Mouse (Mus musculus): Measurements from ENCODE around the gene Creld1. TPM values are rescaled to one million over a fixed set of nuclear protein-coding genes. Genes with fewer than 3 reads are reported as not detected.

The Creld1 gene
- polyA plus RNA-seq, 1 experiment from 2014 or later: 14.0 TPM

DNA sequence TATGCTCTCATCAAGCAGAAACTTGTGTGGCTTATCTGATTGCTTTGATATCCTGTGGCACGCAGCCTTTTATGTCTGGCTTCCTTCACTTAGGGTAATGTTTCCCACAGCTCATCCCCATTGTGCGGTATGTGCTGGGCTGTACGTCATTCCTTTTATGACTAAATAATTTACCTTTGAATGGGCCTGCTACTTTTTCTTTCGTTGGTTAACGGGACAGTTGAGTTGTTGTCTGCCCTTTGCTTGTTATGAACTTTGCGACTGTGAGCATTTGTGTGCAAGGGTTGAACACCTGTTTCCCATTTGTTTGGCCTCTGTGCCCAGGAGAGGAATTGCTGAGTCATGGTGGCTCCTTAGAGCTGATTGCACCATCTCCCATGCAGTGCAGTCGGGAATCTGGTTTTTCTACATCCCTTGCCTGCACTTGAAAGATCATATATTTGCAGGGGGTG lies 4.1 kb downstream of the Creld1 start:
- peak overlapping the region; percentile 89 for H3K27ac ChIP-seq (ENCODE audit: low read depth)
- TF ChIP-seq EP300 (IDR thresholded peaks at IDR 0.05; ENCODE audit: low read depth) (no peak; the same call in 1 of the 2 replicates), CTCF (IDR thresholded peaks at IDR 0.05; ENCODE audit: low read depth) (no peak)
- H3K9ac ChIP-seq (replicated peaks): no peak overlapping the region
- H3K4me1 ChIP-seq (ENCODE audit: insufficient read depth): peaks cover 20% of the 10 kb centered on the region
- no peak overlapping the region for H3K4me2 ChIP-seq (ENCODE audit: low read depth, low read length)
- ATAC-seq: peak; percentile 17
- 34% methylated on average over 7 of the region's 7 CpGs for WGBS (ENCODE audit: insufficient replicate concordance)
- H3K4me3 ChIP-seq (ENCODE audit: low read depth, low read length): no peak overlapping the region
- H3K27me3 ChIP-seq (ENCODE audit: insufficient read depth, low read length): no peaks in the 10 kb centered on the region
- no peaks in the 10 kb centered on the region for H3K9me3 ChIP-seq (ENCODE audit: low read length)
- H3K36me3 ChIP-seq (replicated peaks; ENCODE audit: insufficient read depth, low read length): peaks cover 8% of the 10 kb centered on the region
- no peak for DNase-seq

DNA sequence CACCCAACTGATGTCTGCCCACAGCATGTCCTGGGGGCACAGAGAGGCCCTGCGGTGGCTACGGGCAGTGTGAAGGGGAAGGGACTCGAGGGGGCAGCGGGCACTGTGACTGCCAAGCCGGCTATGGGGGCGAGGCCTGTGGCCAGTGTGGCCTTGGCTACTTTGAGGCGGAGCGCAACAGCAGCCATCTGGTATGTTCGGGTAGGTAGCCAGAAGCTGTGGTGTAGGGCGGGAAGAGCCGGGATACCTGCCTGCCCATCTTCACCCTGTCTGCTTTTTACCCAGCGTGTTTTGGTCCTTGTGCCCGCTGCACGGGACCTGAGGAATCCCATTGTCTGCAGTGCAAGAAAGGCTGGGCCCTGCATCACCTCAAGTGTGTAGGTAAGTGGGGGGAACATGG lies 6.3 kb downstream of the Creld1 start:
- H3K4me2 ChIP-seq (ENCODE audit: low read depth, low read length): no peak overlapping the region
- peaks cover 8% of the 10 kb centered on the region for H3K4me1 ChIP-seq (ENCODE audit: insufficient read depth)
- no peak for TF ChIP-seq EP300 (IDR thresholded peaks at IDR 0.05; ENCODE audit: low read depth)
- TF ChIP-seq CTCF (IDR thresholded peaks at IDR 0.05; ENCODE audit: low read depth): no peak
- no peak overlapping the region for H3K9ac ChIP-seq (replicated peaks)
- ATAC-seq (no peak), DNase-seq (no peak)
- 86% methylated on average over 14 of the region's 14 CpGs for WGBS (ENCODE audit: insufficient replicate concordance)
- H3K36me3 ChIP-seq (replicated peaks; ENCODE audit: insufficient read depth, low read length): peaks cover 8% of the 10 kb centered on the region
- H3K27ac ChIP-seq (ENCODE audit: low read depth): no peak overlapping the region
- H3K9me3 ChIP-seq (ENCODE audit: low read length): no peaks in the 10 kb centered on the region
- no peak overlapping the region for H3K4me3 ChIP-seq (ENCODE audit: low read depth, low read length)
- no peaks in the 10 kb centered on the region for H3K27me3 ChIP-seq (ENCODE audit: insufficient read depth, low read length)

- TF ChIP-seq EP300 (IDR thresholded peaks at IDR 0.05; ENCODE audit: low read depth) (no peak), CTCF (IDR thresholded peaks at IDR 0.05; ENCODE audit: low read depth) (no peak)
- Histone ChIP-seq H3K4me1 (ENCODE audit: insufficient read depth) (peaks cover 12% of the 10 kb centered on the region), H3K36me3 (replicated peaks; ENCODE audit: insufficient read depth, low read length) (peaks cover 8% of the 10 kb centered on the region), H3K27ac (ENCODE audit: low read depth) (no peak overlapping the region), H3K4me3 (ENCODE audit: low read depth, low read length) (no peak overlapping the region), H3K9ac (replicated peaks) (no peak overlapping the region), H3K9me3 (ENCODE audit: low read length) (no peaks in the 10 kb centered on the region), H3K27me3 (ENCODE audit: insufficient read depth, low read length) (peaks cover 6% of the 10 kb centered on the region), H3K4me2 (ENCODE audit: low read depth, low read length) (no peak overlapping the region)
- ATAC-seq (no peak), DNase-seq (no peak)
- WGBS (ENCODE audit: insufficient replicate concordance): 77% methylated on average over 24 of the region's 24 CpGs
Observed at GRCm38 (mm10) chr6:113492101-113492864, 9.2 kb downstream of the Creld1 start.

GRCm38 (mm10) chr6:113494258-113494788 lies 11.2 kb downstream of the Creld1 start:
- peak overlapping the region; percentile 59; the same call in 1 of the 2 replicates for H3K27ac ChIP-seq (ENCODE audit: low read depth)
- peaks cover 6% of the 10 kb centered on the region for H3K27me3 ChIP-seq (ENCODE audit: insufficient read depth, low read length)
- ATAC-seq (peak; percentile 90), DNase-seq (peak; percentile 86)
- H3K4me3 ChIP-seq (ENCODE audit: low read depth, low read length): peak overlapping the region; percentile 39
- TF ChIP-seq EP300 (IDR thresholded peaks at IDR 0.05; ENCODE audit: low read depth): no peak
- peak; percentile 85 for TF ChIP-seq CTCF (IDR thresholded peaks at IDR 0.05; ENCODE audit: low read depth)
- peak overlapping the region; percentile 59 for H3K9ac ChIP-seq (replicated peaks)
- H3K4me1 ChIP-seq (ENCODE audit: insufficient read depth): peaks cover 12% of the 10 kb centered on the region
- 1% methylated on average over 54 of the region's 54 CpGs for WGBS (ENCODE audit: insufficient replicate concordance)
- H3K9me3 ChIP-seq (ENCODE audit: low read length): no peaks in the 10 kb centered on the region
- H3K4me2 ChIP-seq (ENCODE audit: low read depth, low read length): peak overlapping the region; percentile 66
- peaks cover 2% of the 10 kb centered on the region; the same call in 1 of the 2 replicates for H3K36me3 ChIP-seq (replicated peaks; ENCODE audit: insufficient read depth, low read length)

- Histone ChIP-seq H3K36me3 (replicated peaks; ENCODE audit: insufficient read depth, low read length) (peaks cover 2% of the 10 kb centered on the region; the same call in 1 of the 2 replicates), H3K27me3 (ENCODE audit: insufficient read depth, low read length) (peaks cover 7% of the 10 kb centered on the region), H3K4me2 (ENCODE audit: low read depth, low read length) (peak overlapping the region; percentile 66), H3K9ac (replicated peaks) (peak overlapping the region; percentile 59), H3K9me3 (ENCODE audit: low read length) (no peaks in the 10 kb centered on the region), H3K4me3 (ENCODE audit: low read depth, low read length) (peak overlapping the region; percentile 39), H3K4me1 (ENCODE audit: insufficient read depth) (peaks cover 12% of the 10 kb centered on the region), H3K27ac (ENCODE audit: low read depth) (no peak overlapping the region)
- ATAC-seq: no peak; the same call in 1 of the 2 replicates
- TF ChIP-seq CTCF (IDR thresholded peaks at IDR 0.05; ENCODE audit: low read depth): no peak
- DNase-seq: no peak
- WGBS (ENCODE audit: insufficient replicate concordance): 49% methylated on average over 28 of the region's 28 CpGs
Observed at GRCm38 (mm10) chr6:113495071-113495675, 12.1 kb downstream of the Creld1 start.

GRCm38 (mm10) chr6:113499346-113499745 lies 16.2 kb downstream of the Creld1 start:
- no peak for DNase-seq
- peaks cover 10% of the 10 kb centered on the region for H3K4me1 ChIP-seq (ENCODE audit: insufficient read depth)
- no peaks in the 10 kb centered on the region for H3K9me3 ChIP-seq (ENCODE audit: low read length)
- no peak overlapping the region for H3K4me2 ChIP-seq (ENCODE audit: low read depth, low read length)
- ATAC-seq: no peak
- no peaks in the 10 kb centered on the region for H3K36me3 ChIP-seq (replicated peaks; ENCODE audit: insufficient read depth, low read length)
- TF ChIP-seq CTCF (IDR thresholded peaks at IDR 0.05; ENCODE audit: low read depth) (no peak), EP300 (IDR thresholded peaks at IDR 0.05; ENCODE audit: low read depth) (no peak)
- WGBS (ENCODE audit: insufficient replicate concordance): 43% methylated on average over 6 of the region's 6 CpGs
- H3K27ac ChIP-seq (ENCODE audit: low read depth): no peak overlapping the region
- H3K9ac ChIP-seq (replicated peaks): no peak overlapping the region
- H3K4me3 ChIP-seq (ENCODE audit: low read depth, low read length): no peak overlapping the region
- peaks cover 23% of the 10 kb centered on the region for H3K27me3 ChIP-seq (ENCODE audit: insufficient read depth, low read length)

Data from liver, postnatal 0 days (tissue).